Comparison of ENCODE assay signal across 8 mouse cellular contexts in genomic region chr11:49243727-49244594, GRCm38 (mm10). TPM values are rescaled to one million over a fixed set of nuclear protein-coding genes. Genes with fewer than 3 reads are reported as not detected.
DNase-seq lines count a peak whose midpoint lies in the region; ATAC-seq and TF ChIP-seq lines count a peak whose summit lies in the region.

Gene Mgat1 (plus strand): TSS chr11:49244191.

- peak within 1 kb of the TSS; percentile 91 for H3K4me3 ChIP-seq in gastrocnemius, adult 2 months
- peak within 1 kb of the TSS; percentile 67 for H3K4me3 ChIP-seq in hindbrain, postnatal 0 days (ENCODE audit: low read length)

- peak; percentile 99 for DNase-seq in ZHBTc4 (ENCODE audit: low read depth, low spot score)
- peak; percentile 80 to 89 for DNase-seq in cerebellum, postnatal 4 days (ENCODE audit: low spot score in 2 of 2)
- DNase-seq in gastrocnemius, adult 2 months: peak; percentile 97
- peak; percentile 97 for DNase-seq in hindbrain, postnatal 0 days (ENCODE audit: low spot score)
- DNase-seq in left cerebral cortex, adult 9 months (ENCODE audit: low spot score in 2 of 2): peak; percentile 84 to 90
- peak; percentile 91 for DNase-seq in right cerebral cortex, postnatal 14 days
- DNase-seq in urinary bladder, postnatal 36 days (ENCODE audit: low spot score in 2 of 2): peak; percentile 84 to 91

- TF ChIP-seq CTCF in gastrocnemius, adult 2 months (IDR thresholded peaks at IDR 0.05): peak; percentile 45
- peak; percentile 33 for TF ChIP-seq CTCF in hindbrain, postnatal 0 days (IDR thresholded peaks at IDR 0.05; ENCODE audit: low read depth)

- peak within 1 kb of the TSS; percentile 75 for H3K4me2 ChIP-seq in hindbrain, postnatal 0 days (ENCODE audit: low read depth, low read length)

- H3K9ac ChIP-seq in hindbrain, postnatal 0 days (replicated peaks; ENCODE audit: low read length): peak within 1 kb of the TSS; percentile 66

- H3K9me3 ChIP-seq in hindbrain, postnatal 0 days (ENCODE audit: low read length): no peaks in the 10 kb centered on the region

- no peaks in the 10 kb centered on the region for H3K36me3 ChIP-seq in hindbrain, postnatal 0 days (ENCODE audit: insufficient read depth, low read length)

- H3K27me3 ChIP-seq in hindbrain, postnatal 0 days (ENCODE audit: insufficient read depth, low read length): no peaks in the 10 kb centered on the region

- WGBS in hindbrain, postnatal 0 days: under 1% methylated on average over 58 of the region's 60 CpGs

- peak within 1 kb of the TSS; percentile 96 for H3K27ac ChIP-seq in gastrocnemius, adult 2 months
- H3K27ac ChIP-seq in hindbrain, postnatal 0 days: peak within 1 kb of the TSS; percentile 90

- intact Hi-C loops in gastrocnemius, adult 2 months (cut with DNase I): loop anchor here (2.0 kb wide), 1 partner anchor 41 kb away; the partner anchor contains the start of gene Zfp62

- ATAC-seq in hindbrain, postnatal 0 days: peak; percentile 98
- ATAC-seq in megakaryocyte progenitor cell, adult 5-6 weeks (replicated peaks; ENCODE audit: poor library complexity): peak; percentile 65

- peaks cover 13% of the 10 kb centered on the region; the same call in 1 of the 2 replicates for H3K4me1 ChIP-seq in hindbrain, postnatal 0 days (ENCODE audit: insufficient read depth, low read length)

RNA-seq across cellular contexts. Expression of gene Mgat1, which starts in this region (rescaled TPM):
- 10 to 100 TPM; 42.0 to 48.0 TPM for total RNA-seq in gastrocnemius, adult 2 months (2021)
- total RNA-seq in hindbrain, postnatal 0 days (2014; rRNA removed): 87.4 and 109 TPM in 2 replicates
- 33.6 and 35.3 TPM in 2 replicates for polyA plus RNA-seq in hindbrain, postnatal 0 days (2015; fragmentation: Nextera tagmentation; extraction: Ambion mirVana)
- total RNA-seq in megakaryocyte progenitor cell, adult 5-6 weeks (2015): 36.3 and 40.9 TPM in 2 replicates
- total RNA-seq in megakaryocyte progenitor cell, adult 5-6 weeks (2017): 54.2 and 61.9 TPM in 2 replicates

Comparison
In these comparisons a context has a peak if more than half of its experiments do, and no peak if none do; other contexts are left out.
1. Peak in every context shown above with its lines: DNase-seq, ATAC-seq, H3K4me3 ChIP-seq and H3K27ac ChIP-seq.